Comparison of ENCODE assay signal across 21 mouse cellular contexts in the genomic region with DNA sequence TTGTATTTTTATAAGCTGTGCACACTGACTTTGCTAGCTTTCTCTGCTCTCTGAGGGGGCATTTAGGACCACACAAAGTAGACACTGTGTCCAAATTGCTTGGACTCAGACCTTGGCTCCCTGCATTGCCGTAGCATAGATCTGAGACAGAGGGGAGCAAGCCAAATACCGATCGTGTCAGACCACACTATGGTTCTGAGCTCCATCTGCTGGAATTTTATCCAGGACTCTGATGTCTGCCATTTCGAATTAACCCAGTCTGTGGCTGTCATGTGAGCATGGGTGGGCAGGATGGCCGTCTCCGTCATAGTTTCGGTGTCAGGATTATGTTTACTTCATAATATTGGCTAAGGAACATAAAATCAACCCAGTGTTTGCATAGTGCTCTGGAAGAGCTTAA. TPM values are rescaled to one million over a fixed set of nuclear protein-coding genes. Genes with fewer than 3 reads are reported as not detected.
DNase-seq lines count a peak whose midpoint lies in the region; ATAC-seq and TF ChIP-seq lines count a peak whose summit lies in the region.
"Had no signal": no experiment of that assay in that cellular context is flagged by ENCODE, and none has a peak within 500 bp of the region (broad histone marks: within the 10 kb centered on the region; RNA-seq: fewer than 3 reads in every experiment).

No protein-coding gene starts in this region.

- peak overlapping the region; percentile 2 to 55; a peak in 3 of 4 replicates for H3K27ac ChIP-seq in heart, embryonic 14.5 days (replicated peaks in 1 of 2; ENCODE audit: control insufficient read depth in 1 of 2, insufficient read depth in 1 of 2, low read depth in 2 of 2, low read length in 2 of 2)
- H3K27ac ChIP-seq in lung, embryonic 15.5 days, result 0 out of 2 replicates have a peak overlapping the region, but pooled peaks have one; percentile 15
- no peak overlapping the region for H3K27ac ChIP-seq in limb, embryonic 14.5 days (replicated peaks; ENCODE audit: low read depth, low read length)
- H3K27ac ChIP-seq: embryonic facial prominence, embryonic 13.5 days; liver, embryonic 12.5 days; midbrain, embryonic 13.5 days; stomach, postnatal 0 days had no signal

- TF ChIP-seq CTCF in lung, adult 2 months (IDR thresholded peaks at IDR 0.05; ENCODE audit: insufficient read depth, low read length), result no peak

- no peaks in the 10 kb centered on the region for H3K9me3 ChIP-seq in heart, embryonic 14.5 days (ENCODE audit: control insufficient read depth, low read length)
- H3K9me3 ChIP-seq in lung, embryonic 15.5 days, result no peaks in the 10 kb centered on the region
- H3K9me3 ChIP-seq in limb, embryonic 14.5 days (ENCODE audit: control insufficient read depth, low read length), result no peaks in the 10 kb centered on the region
- H3K9me3 ChIP-seq: embryonic facial prominence, embryonic 13.5 days; liver, embryonic 12.5 days; midbrain, embryonic 13.5 days had no signal

- intact Hi-C loops in heart, postnatal 36 days (cut with DNase I), result loop anchor here (5.0 kb wide), 1 partner anchor 246 kb away; no protein-coding TSS in a partner anchor

- no peak overlapping the region for H3K9ac ChIP-seq in heart, embryonic 14.5 days (ENCODE audit: low read length)
- no peak overlapping the region for H3K9ac ChIP-seq in lung, embryonic 15.5 days
- H3K9ac ChIP-seq in limb, embryonic 14.5 days (ENCODE audit: low read depth, low read length, severe bottlenecking), result no peak overlapping the region
- H3K9ac ChIP-seq: embryonic facial prominence, embryonic 13.5 days; liver, embryonic 12.5 days; midbrain, embryonic 13.5 days had no signal

- H3K36me3 ChIP-seq in heart, embryonic 14.5 days (ENCODE audit: control insufficient read depth, insufficient read depth, low read length), result peaks cover 9% of the 10 kb centered on the region; the same call in 1 of the 2 replicates
- no peaks in the 10 kb centered on the region for H3K36me3 ChIP-seq in lung, embryonic 15.5 days
- peaks cover 10% of the 10 kb centered on the region for H3K36me3 ChIP-seq in limb, embryonic 14.5 days (ENCODE audit: control insufficient read depth, insufficient read depth, low read length)
- H3K36me3 ChIP-seq: liver, embryonic 12.5 days; midbrain, embryonic 13.5 days had no signal

- H3K4me1 ChIP-seq in heart, embryonic 14.5 days (ENCODE audit: control insufficient read depth in 2 of 2, insufficient read depth in 2 of 2, low read length in 2 of 2), result peaks cover 8 to 17% of the 10 kb centered on the region in 2 experiments
- H3K4me1 ChIP-seq in lung, embryonic 15.5 days, result peaks cover 16% of the 10 kb centered on the region
- peaks cover 2% of the 10 kb centered on the region; the same call in 1 of the 2 replicates for H3K4me1 ChIP-seq in lung, adult 2 months (ENCODE audit: control insufficient read depth, insufficient read depth, low read length)
- no peaks in the 10 kb centered on the region; the same call in 1 of the 2 replicates for H3K4me1 ChIP-seq in limb, embryonic 14.5 days (ENCODE audit: control insufficient read depth, insufficient read depth, low read length)

- no peak overlapping the region for H3K4me2 ChIP-seq in heart, embryonic 14.5 days (ENCODE audit: low read length)
- no peak overlapping the region for H3K4me2 ChIP-seq in lung, embryonic 15.5 days
- H3K4me2 ChIP-seq in limb, embryonic 14.5 days (replicated peaks; ENCODE audit: low read depth, low read length, severe bottlenecking), result no peak overlapping the region
- H3K4me2 ChIP-seq: embryonic facial prominence, embryonic 13.5 days; liver, embryonic 12.5 days; midbrain, embryonic 13.5 days had no signal

- 54% methylated on average over 7 of the region's 7 CpGs for WGBS in heart, embryonic 14.5 days
- 27% methylated on average over 7 of the region's 7 CpGs for WGBS in lung, embryonic 15.5 days
- 49% methylated on average over 7 of the region's 7 CpGs for WGBS in lung, adult 2 months
- WGBS in limb, embryonic 14.5 days, result 45% methylated on average over 7 of the region's 7 CpGs

- ATAC-seq in heart, embryonic 14.5 days (ENCODE audit: insufficient number of reproducible peaks, insufficient read depth, low FRiP score, low read depth), result no peak
- 0 out of 2 replicates have a peak, but pooled peaks have one; percentile 44 for ATAC-seq in lung, embryonic 15.5 days (ENCODE audit: borderline replicate concordance, extremely low read depth, low FRiP score, low TSS enrichment)
- peak; percentile 30; the same call in 1 of the 2 replicates for ATAC-seq in limb, embryonic 14.5 days (ENCODE audit: low FRiP score, low read depth)
- ATAC-seq: liver, embryonic 12.5 days; midbrain, embryonic 13.5 days had no signal

- H3K27me3 ChIP-seq in heart, embryonic 14.5 days (ENCODE audit: control insufficient read depth, insufficient read depth, low read length), result no peaks in the 10 kb centered on the region
- no peaks in the 10 kb centered on the region; the same call in 1 of the 2 replicates for H3K27me3 ChIP-seq in lung, embryonic 15.5 days
- H3K27me3 ChIP-seq in limb, embryonic 14.5 days (ENCODE audit: control insufficient read depth, insufficient read depth, low read length), result no peaks in the 10 kb centered on the region
- H3K27me3 ChIP-seq: embryonic facial prominence, embryonic 13.5 days; midbrain, embryonic 13.5 days had no signal

- no peak overlapping the region for H3K4me3 ChIP-seq in heart, embryonic 14.5 days (ENCODE audit: control insufficient read depth in 1 of 2, insufficient read depth in 1 of 2, low read depth in 1 of 2, low read length in 2 of 2)
- no peak overlapping the region for H3K4me3 ChIP-seq in lung, embryonic 15.5 days
- no peak overlapping the region for H3K4me3 ChIP-seq in lung, adult 2 months (replicated peaks; ENCODE audit: extremely low read depth, low read depth, low read length)
- H3K4me3 ChIP-seq in limb, embryonic 14.5 days (replicated peaks; ENCODE audit: low read length), result no peak overlapping the region
- H3K4me3 ChIP-seq: embryonic facial prominence, embryonic 13.5 days; liver, embryonic 12.5 days; midbrain, embryonic 13.5 days had no signal

- DNase-seq in cerebellum, postnatal 10 days, result peak; percentile 70
- DNase-seq in cerebellum, adult 8-10 months, result no peak
- no peak for DNase-seq in heart, postnatal 36 days
- DNase-seq in lung, adult 2 months, result no peak
- peak; percentile 40 for DNase-seq in limb, embryonic 14.5 days (ENCODE audit: low spot score)
- no peak for DNase-seq in adrenal gland, postnatal 25 days
- DNase-seq: adrenal gland, adult 8-10 months; cerebellum, adult 11 months; gastrocnemius, postnatal 36 days; heart, postnatal 4 days; kidney, adult 18-20 months; kidney, postnatal 4 days had no signal

- no peak for TF ChIP-seq POLR2A in lung, adult 2 months (IDR thresholded peaks at IDR 0.05; ENCODE audit: borderline replicate concordance, extremely low read depth, low read depth, low read length)
- TF ChIP-seq POLR2A in limb, embryonic 14.5 days (IDR thresholded peaks at IDR 0.05; ENCODE audit: borderline replicate concordance, extremely low read depth, insufficient read depth, insufficient read length), result no peak

RNA-seq across cellular contexts. Expression of gene Loxl1, which starts 29.6 kb away (rescaled TPM):
- polyA plus RNA-seq in heart, embryonic 14.5 days (2014; fragmentation: Nextera tagmentation; extraction: Ambion mirVana), result 46.8 and 53.6 TPM in 2 replicates
- 10 to 100 TPM; 29.6 TPM for total RNA-seq in heart, postnatal 36 days (2021)
- 48.4 and 49.4 TPM in 2 replicates for polyA plus RNA-seq in lung, embryonic 15.5 days (2015; fragmentation: Nextera tagmentation; extraction: Ambion mirVana)
- 231 and 235 TPM in 2 replicates for polyA plus RNA-seq in lung, adult 2 months (2012; rRNA removed)
- polyA plus RNA-seq in limb, embryonic 14.5 days (2012; rRNA removed), result 86.6 and 125 TPM in 2 replicates
- polyA plus RNA-seq in limb, embryonic 14.5 days (2014; fragmentation: Nextera tagmentation; extraction: Ambion mirVana), result 80.7 and 88.4 TPM in 2 replicates
- total RNA-seq in adrenal gland, postnatal 25 days (2021), result 15.1 and 15.8 TPM in 2 replicates
- total RNA-seq: common myeloid progenitor, adult 5-6 weeks; MEL; neutrophil, adult 5-6 weeks had no signal

RNA-seq across cellular contexts. Expression of gene Stoml1, which starts 30.5 kb away (rescaled TPM):
- polyA plus RNA-seq in heart, embryonic 14.5 days (2014; fragmentation: Nextera tagmentation; extraction: Ambion mirVana), result 22.7 and 25.6 TPM in 2 replicates
- total RNA-seq in heart, postnatal 36 days (2021), result 10 to 100 TPM; 10.2 to 10.4 TPM
- polyA plus RNA-seq in lung, embryonic 15.5 days (2015; fragmentation: Nextera tagmentation; extraction: Ambion mirVana), result 30.1 and 30.3 TPM in 2 replicates
- polyA plus RNA-seq in lung, adult 2 months (2012; rRNA removed), result 38.8 and 52.2 TPM in 2 replicates
- 47.2 and 57.5 TPM in 2 replicates for polyA plus RNA-seq in limb, embryonic 14.5 days (2012; rRNA removed)
- polyA plus RNA-seq in limb, embryonic 14.5 days (2014; fragmentation: Nextera tagmentation; extraction: Ambion mirVana), result 28.7 and 30.4 TPM in 2 replicates
- 18.2 and 29.6 TPM in 2 replicates for total RNA-seq in adrenal gland, postnatal 25 days (2021)

RNA-seq across cellular contexts. Expression of gene Pml, which starts 33.8 kb away (rescaled TPM):
- polyA plus RNA-seq in heart, embryonic 14.5 days (2014; fragmentation: Nextera tagmentation; extraction: Ambion mirVana), result 11.0 and 11.8 TPM in 2 replicates
- 1 to 10 TPM; 8.3 to 9.5 TPM for total RNA-seq in heart, postnatal 36 days (2021)
- polyA plus RNA-seq in lung, embryonic 15.5 days (2015; fragmentation: Nextera tagmentation; extraction: Ambion mirVana), result 19.6 and 20.2 TPM in 2 replicates
- 24.0 and 29.6 TPM in 2 replicates for polyA plus RNA-seq in lung, adult 2 months (2012; rRNA removed)
- polyA plus RNA-seq in limb, embryonic 14.5 days (2012; rRNA removed), result 22.4 and 24.8 TPM in 2 replicates
- polyA plus RNA-seq in limb, embryonic 14.5 days (2014; fragmentation: Nextera tagmentation; extraction: Ambion mirVana), result 15.4 and 18.4 TPM in 2 replicates
- total RNA-seq in adrenal gland, postnatal 25 days (2021), result 23.6 and 35.1 TPM in 2 replicates

Comparison
In these comparisons a context has a peak if more than half of its experiments do, and no peak if none do; other contexts are left out.
1. DNase-seq: peak in cerebellum, postnatal 10 days (2 of 2) and limb, embryonic 14.5 days (single experiment); none in cerebellum, adult 8-10 months (single experiment), heart, postnatal 36 days (0 of 2), lung, adult 2 months (single experiment) and adrenal gland, postnatal 25 days (single experiment).